Mouse (Mus musculus) B cell, adult 2 months (primary cell): ENCODE data around the gene Nrbp1.

Experiments used
- DNase-seq, 2 experiments: peaks; one replicate each; pipeline ENCODE4 v3.0.0; 2022

Gene Nrbp1

DNA sequence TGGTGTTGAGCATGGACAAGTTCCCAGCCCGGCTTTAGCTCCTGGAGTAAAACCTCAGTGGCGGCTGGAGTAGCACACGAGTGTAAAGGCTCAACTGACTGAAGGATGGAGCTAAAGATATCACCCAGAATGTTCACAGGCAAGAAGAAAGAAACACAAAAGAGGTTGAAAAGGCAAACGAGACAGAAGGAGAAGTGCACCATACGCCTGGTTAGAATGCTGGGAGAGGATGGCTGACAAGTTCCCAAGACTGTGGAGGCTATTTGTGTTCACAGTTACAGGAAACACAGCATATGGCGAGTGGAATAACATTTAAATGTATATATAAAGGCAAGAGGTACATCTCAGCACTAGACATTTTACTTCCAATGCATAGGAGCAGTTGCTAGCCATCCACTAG is 32.4 kb downstream of the Nrbp1 start:
- no peak for DNase-seq

- DNase-seq: peak in 1 of 2 experiments; percentile 35
Measured at GRCm38 (mm10) chr5:31279245-31279988, 38.8 kb downstream of the Nrbp1 start.

GRCm38 (mm10) chr5:31288225-31288624 is 47.6 kb downstream of the Nrbp1 start:
- peak; percentile 39 to 46 for DNase-seq

DNA sequence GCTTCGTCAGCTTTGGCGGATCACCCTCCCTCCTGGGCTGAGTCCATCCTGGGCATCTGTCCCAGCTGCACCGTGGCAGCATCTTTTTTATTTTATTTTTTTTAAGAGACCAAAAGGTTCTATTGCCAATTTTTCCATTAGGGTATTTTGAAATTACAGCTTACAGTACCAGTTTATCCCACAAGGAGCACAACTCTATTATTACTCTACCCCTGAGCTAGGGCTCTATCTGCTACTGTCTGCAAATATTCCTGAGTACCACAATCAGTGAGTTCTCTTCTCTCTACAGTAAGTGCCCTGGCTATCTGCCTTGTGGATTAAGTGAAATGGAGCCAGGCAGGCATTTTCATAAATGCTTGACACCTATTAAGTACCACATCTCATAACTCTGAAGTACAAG is 48.0 kb downstream of the Nrbp1 start:
- DNase-seq: no peak

DNA sequence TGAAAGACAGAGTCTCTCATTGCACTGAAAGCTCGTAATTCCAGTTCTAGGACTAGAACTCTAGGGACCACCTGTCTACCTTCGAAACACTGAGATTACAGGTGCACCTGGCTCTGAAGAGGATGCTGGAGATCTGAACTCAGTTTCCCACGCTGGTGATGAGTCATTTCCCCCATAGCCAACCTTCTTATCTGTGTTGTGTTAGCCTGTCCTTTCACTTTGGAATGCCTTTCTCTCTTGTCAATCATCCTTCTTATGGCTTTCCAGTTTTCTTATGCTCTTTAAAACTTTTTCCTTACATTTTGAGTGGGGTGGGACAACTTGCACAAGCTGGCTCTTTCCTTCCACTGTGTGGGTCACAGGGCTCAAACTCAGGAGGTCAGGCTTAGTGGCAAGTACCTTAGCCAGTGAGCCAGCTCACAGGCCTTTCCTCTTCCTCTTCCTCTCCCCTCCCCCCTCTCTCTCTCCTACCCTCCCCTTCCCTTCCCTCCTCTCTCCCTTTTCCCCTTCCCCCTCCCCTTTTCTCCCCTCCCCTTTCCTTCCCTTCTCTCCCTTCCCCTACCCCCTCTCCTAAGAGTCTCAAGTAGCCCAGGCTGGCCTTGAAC is 49.1 kb downstream of the Nrbp1 start:
- DNase-seq: peak in 1 of 2 experiments; percentile 11

DNA sequence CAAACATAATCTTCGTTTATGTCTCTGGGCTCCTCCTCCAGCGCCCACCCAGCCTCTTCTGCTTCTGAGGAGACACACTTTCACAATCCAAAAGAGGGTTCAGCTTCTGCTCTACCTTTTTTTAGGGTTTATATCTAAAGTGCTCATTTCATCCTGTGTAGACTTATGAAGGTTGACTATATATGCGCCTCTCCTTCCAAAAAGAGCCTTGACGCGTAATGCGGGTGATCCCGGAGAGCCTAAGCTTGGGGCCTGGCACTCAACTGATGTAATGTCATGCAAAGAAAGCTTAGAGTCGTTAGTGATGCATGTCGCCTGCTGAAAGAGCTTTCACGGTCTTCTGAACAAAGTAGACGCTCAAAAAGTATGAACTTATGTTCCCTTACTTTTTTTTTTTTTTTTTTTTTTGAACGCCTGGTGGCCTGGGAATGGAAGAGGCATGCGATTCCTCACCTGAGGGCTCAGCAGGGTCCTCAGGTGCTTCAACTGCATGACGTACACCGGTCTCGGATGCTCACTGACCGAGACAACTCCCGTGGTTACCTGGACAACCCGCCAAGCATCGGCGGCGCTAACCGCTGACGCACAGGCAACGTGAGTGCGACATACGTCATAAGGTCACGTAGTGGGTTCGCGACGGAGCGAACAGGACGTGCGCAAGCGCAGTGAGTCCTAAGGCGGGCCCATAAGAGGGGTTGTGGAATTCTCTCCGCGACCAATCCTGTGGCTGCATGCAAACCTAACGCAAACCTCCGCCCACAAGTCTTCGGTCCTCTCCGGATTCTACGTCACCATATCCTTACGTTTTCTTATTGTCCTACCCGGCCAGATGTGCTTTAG is 50.1 kb downstream of the Nrbp1 start, which contains the start of gene Ift172:
Gene Ift172 (minus strand): TSS at position 596 of the 840 bp plus-strand sequence.
- peak; percentile 98 for DNase-seq

DNA sequence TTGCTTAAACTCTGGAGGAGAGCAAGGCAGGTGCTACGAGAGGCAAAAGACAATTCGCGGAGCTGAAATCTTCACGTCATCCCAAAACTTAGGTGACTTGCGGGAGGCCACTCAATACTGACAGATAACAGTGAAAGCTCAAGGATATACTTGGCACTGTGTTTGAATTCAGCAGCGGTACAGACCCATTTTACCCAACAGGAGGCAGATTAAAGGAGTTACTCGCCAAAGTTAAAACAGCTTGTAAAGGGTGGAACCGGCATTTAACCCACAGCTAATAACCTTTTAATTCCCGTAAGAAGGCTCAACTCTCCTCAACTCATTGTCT is 50.7 kb downstream of the Nrbp1 start:
- DNase-seq: no peak

GRCm38 (mm10) chr5:31294964-31295605 is 54.4 kb downstream of the Nrbp1 start:
- DNase-seq: peak in 1 of 2 experiments; percentile 9

DNA sequence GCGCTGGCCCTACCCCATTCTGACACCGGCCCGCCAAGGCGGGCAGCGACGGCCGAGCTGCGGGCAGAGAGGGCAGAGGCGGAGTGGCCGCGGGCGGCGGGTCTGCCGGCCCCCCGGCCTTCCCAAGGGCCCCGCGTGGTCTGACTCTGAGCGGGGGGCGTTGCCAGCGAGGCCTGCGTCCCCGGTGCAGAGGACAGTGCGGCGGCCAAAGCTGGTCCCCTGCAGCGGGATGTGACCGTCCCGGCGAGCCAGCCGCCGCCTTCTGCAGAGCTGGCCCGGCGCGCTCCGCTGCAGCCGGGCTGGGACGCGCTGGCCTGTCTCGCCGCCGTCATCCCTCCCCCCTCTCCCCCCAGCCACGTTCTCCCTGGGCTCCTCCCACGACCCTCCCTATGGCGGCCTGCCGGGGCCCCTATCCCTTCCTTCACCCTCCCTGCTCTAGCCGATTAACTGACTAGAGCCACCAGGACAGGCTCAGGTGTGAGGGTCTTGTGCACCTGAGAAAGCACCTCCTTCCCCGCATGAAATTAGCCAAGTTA is 55.0 kb downstream of the Nrbp1 start, which contains the start of gene Fndc4:
Gene Fndc4 (minus strand): TSS at position 475 of the 536 bp plus-strand sequence.
- peak in 1 of 2 experiments; percentile 19 for DNase-seq

- DNase-seq: no peak
Measured at GRCm38 (mm10) chr5:31297047-31297757, 56.5 kb downstream of the Nrbp1 start, which contains the start of gene Gckr. Gene Gckr, plus strand, starts transcription at chr5:31297443.

DNA sequence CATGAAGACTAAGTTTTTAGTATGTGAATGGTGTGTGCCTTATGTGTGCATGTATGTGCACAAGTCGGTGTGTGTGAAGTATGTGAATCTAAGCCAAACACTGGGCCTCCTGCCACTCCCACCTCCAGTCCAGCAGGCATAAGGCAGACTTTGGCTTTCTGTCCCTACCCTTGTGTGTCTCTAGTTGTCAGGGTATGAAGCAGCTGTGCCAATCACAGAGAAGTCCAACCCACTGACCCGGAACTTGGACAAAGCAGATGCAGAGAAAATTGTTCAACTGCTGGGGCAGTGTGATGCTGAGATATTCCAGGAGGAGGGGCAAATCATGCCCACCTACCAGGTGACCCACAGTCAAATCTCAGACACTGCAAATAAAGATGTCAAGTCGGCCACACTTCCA is 57.3 kb downstream of the Nrbp1 start:
- DNase-seq: no peak

DNA sequence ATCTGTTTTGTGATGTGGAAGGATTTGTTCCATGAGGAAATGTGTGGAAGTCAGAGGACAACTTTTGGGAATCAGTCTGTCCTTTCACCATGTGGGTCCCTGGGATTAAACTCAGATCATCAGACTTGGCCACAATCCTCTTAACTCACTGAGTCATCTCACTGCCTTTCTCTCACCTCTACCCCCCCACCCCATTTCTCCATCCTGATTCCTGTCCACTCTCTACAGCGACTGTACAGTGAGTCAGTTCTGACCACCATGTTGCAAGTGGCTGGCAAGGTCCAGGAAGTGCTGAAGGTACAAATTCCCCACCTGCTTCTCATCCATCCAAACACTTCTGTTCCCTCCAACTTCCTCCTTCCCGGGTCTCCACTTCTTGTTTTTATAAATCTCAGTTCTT is 57.8 kb downstream of the Nrbp1 start:
- DNase-seq: no peak
